Mouse (Mus musculus) embryonic facial prominence, embryonic 11.5 days (tissue): ENCODE data around the gene D930048N14Rik. TPM values are rescaled to one million over a fixed set of nuclear protein-coding genes. Genes with fewer than 3 reads are reported as not detected.
"Not testable (repeated sequence)": the region's sequence is repeated elsewhere in the genome, so short reads cannot be mapped to it uniquely, and the experiment has no call there.

Experiments
- ATAC-seq: fragments of 200-750 bp; cut with Nextera tagmentation; replicated peaks from 2 replicates; pipeline ENCODE4 v1.8.0; 2017; ENCODE audit warnings: low read depth; ENCODE audit not compliant: insufficient number of reproducible peaks, low FRiP score, low TSS enrichment
- DNase-seq: peaks from one replicate; pipeline ENCODE4 v3.0.0-alpha.2; 2015; ENCODE audit warnings: low spot score
- H3K27ac ChIP-seq: fragments of 300-500 bp; sonication (generic); replicated peaks from 2 replicates; pipeline ENCODE4 v1.5.1; 2014; ENCODE audit warnings: mild to moderate bottlenecking, low read depth, low read length, control low read depth
- H3K27me3 ChIP-seq: fragments of 300-500 bp; sonication (generic); 2 replicates; pipeline ENCODE4 v1.6.1; 2014; ENCODE audit warnings: mild to moderate bottlenecking, low read length, moderate library complexity, mixed read lengths; ENCODE audit not compliant: control insufficient read depth, insufficient read depth
- H3K36me3 ChIP-seq: fragments of 300-500 bp; sonication (generic); replicated peaks from 2 replicates; pipeline ENCODE4 v1.6.1; 2014; ENCODE audit warnings: low read depth, mild to moderate bottlenecking, low read length, moderate library complexity, mixed read lengths; ENCODE audit not compliant: control insufficient read depth, insufficient read depth
- H3K4me1 ChIP-seq: fragments of 300-500 bp; sonication (generic); 2 replicates; pipeline ENCODE4 v1.6.1; 2014; ENCODE audit warnings: low read length, mixed read lengths; ENCODE audit not compliant: control insufficient read depth, insufficient read depth
- H3K4me2 ChIP-seq: fragments of 300-500 bp; sonication (generic); 2 replicates; pipeline ENCODE4 v1.6.1; 2014; ENCODE audit warnings: low read depth, mild to moderate bottlenecking, control low read depth, low read length, moderate library complexity
- H3K4me3 ChIP-seq: fragments of 300-500 bp; sonication (generic); 2 replicates; pipeline ENCODE4 v1.5.1; 2014; ENCODE audit warnings: low read depth, low read length, control low read depth
- H3K9ac ChIP-seq: fragments of 300-500 bp; sonication (generic); replicated peaks from 2 replicates; pipeline ENCODE4 v1.6.1; 2014; ENCODE audit warnings: mild to moderate bottlenecking, control low read depth, low read length
- H3K9me3 ChIP-seq: fragments of 300-500 bp; sonication (generic); replicated peaks from 2 replicates; pipeline ENCODE4 v1.6.1; 2016; ENCODE audit warnings: mild to moderate bottlenecking, low read length, inconsistent platforms, mixed read lengths; ENCODE audit not compliant: control insufficient read depth
- WGBS: fragments of 180-500 bp; shearing (Covaris S2); extraction: QIAGEN DNeasy Blood & Tissue Kit; methylation state at CpG from one replicate; pipeline ENCODE4 v1.1.7; 2014; 5-methylcytosine and 5-hydroxymethylcytosine counted together
- polyA plus RNA-seq: library from polyadenylated mRNA; unstranded; fragments of >200 nt; fragmentation: Nextera tagmentation; extraction: Ambion mirVana; gene quantifications from 2 replicates; pipeline ENCODE4 v1.2.1, GENCODE M21; 2014

D930048N14Rik gene
- polyA plus RNA-seq, 1 experiment from 2014 or later = 0.88 TPM

DNA sequence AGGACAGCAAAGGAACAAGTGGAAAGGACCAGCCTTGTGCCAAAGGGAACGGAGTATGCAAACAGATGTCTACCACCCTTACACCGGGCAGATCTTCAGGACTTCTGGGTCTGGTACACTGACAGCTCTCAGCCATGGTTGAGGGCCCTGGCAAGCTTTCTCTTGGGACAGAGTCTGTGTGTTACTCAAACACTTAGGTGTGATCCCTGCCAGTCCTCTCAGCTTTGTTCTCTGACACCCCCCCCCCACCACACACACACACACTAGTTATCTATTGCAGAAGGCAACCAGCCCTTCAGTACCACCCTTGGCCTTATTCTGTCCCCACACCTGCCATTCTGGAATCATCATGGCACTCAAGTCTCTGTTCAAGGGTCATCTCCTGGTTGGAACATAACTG lies 29.0 kb upstream of the D930048N14Rik start:
- Histone ChIP-seq H3K4me3 (no peak overlapping the region), H3K36me3 (peaks cover 10% of the 10 kb centered on the region), H3K9me3 (no peaks in the 10 kb centered on the region), H3K4me2 (no peak overlapping the region), H3K27ac (no peak overlapping the region), H3K9ac (no peak overlapping the region), H3K27me3 (no peaks in the 10 kb centered on the region), H3K4me1 (no peaks in the 10 kb centered on the region)
- WGBS = 87% methylated on average over 2 of the region's 2 CpGs
- ATAC-seq (no peak), DNase-seq (no peak)

DNA sequence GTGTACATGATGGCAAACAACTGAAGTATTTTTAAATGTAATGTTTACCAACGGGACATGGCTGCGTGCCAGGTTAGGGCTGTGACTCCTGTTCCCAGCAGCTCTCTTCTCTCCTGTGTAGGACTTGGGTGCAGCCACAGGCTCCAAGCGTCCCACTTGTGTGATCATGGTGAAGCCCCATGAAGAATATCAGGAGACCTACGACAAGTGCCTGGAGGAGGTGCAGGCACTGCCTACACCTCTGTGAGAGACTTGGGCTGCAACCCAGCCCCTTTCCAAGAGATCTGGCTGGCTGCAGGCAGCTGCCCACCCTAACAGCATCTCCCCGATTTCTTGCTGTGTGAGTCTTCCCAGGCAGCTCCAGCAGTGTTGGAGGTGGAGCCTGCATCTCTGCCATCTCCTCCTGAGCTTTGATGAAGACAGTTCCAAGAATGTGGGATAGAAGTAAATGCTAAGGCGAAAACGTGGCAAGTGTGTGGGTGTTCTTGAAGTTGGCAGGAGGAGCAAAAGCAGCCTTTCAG lies 27.7 kb upstream of the D930048N14Rik start:
- peaks cover 10% of the 10 kb centered on the region for H3K36me3 ChIP-seq
- no peak overlapping the region for H3K4me2 ChIP-seq
- H3K27me3 ChIP-seq = no peaks in the 10 kb centered on the region
- no peak overlapping the region for H3K4me3 ChIP-seq
- DNase-seq (no peak), ATAC-seq (no peak)
- H3K4me1 ChIP-seq = no peaks in the 10 kb centered on the region
- WGBS = 92% methylated on average over 7 of the region's 7 CpGs
- H3K9ac ChIP-seq = no peak overlapping the region
- H3K27ac ChIP-seq = no peak overlapping the region
- no peaks in the 10 kb centered on the region for H3K9me3 ChIP-seq

DNA sequence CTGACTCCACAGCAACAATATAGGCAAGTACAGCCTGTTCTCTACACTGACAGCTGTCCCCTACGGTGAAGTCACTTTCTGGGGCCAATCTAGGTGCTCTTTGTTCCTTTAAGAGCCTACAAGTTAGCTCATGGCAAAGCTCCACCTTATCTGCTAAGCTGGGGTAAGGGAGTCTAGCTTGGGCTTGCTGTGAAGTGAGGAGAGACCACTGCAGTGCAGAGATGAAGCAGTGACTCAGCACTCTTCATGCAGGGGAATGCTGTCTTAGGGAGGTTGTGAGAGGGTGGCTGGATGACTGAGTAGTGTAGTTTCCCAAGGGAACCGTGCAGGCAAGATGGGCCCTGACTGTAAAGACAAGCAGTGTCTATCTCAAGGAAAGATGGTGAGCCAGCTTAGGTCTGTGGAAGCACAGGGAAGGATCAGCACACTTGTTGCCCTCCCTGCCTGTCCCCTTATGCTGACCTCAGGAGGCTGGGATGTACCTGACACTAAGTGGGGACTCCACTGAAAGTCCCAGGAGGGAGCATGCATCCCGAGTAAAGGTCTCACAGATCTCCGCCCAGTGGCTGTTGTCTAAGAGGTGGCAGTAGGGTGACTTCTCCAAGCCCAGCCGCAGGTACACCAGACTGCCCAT lies 25.4 kb upstream of the D930048N14Rik start:
- Histone ChIP-seq H3K4me1 (no peaks in the 10 kb centered on the region), H3K36me3 (peaks cover 10% of the 10 kb centered on the region), H3K4me3 (no peak overlapping the region), H3K9ac (no peak overlapping the region), H3K27ac (no peak overlapping the region), H3K4me2 (no peak overlapping the region), H3K27me3 (no peaks in the 10 kb centered on the region), H3K9me3 (no peaks in the 10 kb centered on the region)
- DNase-seq (no peak), ATAC-seq (no peak)
- WGBS = 82% methylated on average over 5 of the region's 5 CpGs

DNA sequence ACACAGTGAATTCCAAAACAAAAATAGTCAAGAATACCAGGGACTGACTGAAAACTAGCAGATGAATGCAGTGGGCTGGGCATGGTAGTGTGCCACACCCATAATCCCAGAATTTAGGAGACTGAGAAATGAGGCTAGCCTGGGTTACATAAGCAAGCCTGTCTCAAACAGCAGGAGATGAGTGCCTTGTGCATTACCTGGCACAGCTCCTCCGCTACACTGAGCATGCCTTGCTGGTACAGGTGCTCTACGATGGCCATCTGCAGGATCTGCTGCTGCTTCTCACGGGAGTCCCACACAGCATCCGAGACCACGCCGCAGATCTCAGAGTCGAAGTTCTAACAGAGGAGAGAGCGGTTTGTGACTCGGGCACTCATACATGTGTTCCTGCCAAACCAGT lies 23.3 kb upstream of the D930048N14Rik start:
- no peak overlapping the region for H3K27ac ChIP-seq
- H3K36me3 ChIP-seq = peaks cover 10% of the 10 kb centered on the region
- H3K27me3 ChIP-seq = no peaks in the 10 kb centered on the region
- ATAC-seq (no peak), DNase-seq (no peak)
- no peak overlapping the region for H3K9ac ChIP-seq
- H3K9me3 ChIP-seq = no peaks in the 10 kb centered on the region
- H3K4me2 ChIP-seq = no peak overlapping the region
- 88% methylated on average over 9 of the region's 9 CpGs for WGBS
- H3K4me1 ChIP-seq = no peaks in the 10 kb centered on the region
- no peak overlapping the region for H3K4me3 ChIP-seq

- Histone ChIP-seq H3K4me1 (no peaks in the 10 kb centered on the region), H3K9me3 (no peaks in the 10 kb centered on the region), H3K36me3 (peaks cover 10% of the 10 kb centered on the region), H3K27me3 (no peaks in the 10 kb centered on the region), H3K9ac (no peak overlapping the region), H3K27ac (no peak overlapping the region), H3K4me2 (no peak overlapping the region), H3K4me3 (no peak overlapping the region)
- DNase-seq = no peak
- ATAC-seq = no peak
- 86% methylated on average over 8 of the region's 8 CpGs for WGBS
Measured at GRCm38 (mm10) chr11:51627907-51628306, 22.8 kb upstream of the D930048N14Rik start.

DNA sequence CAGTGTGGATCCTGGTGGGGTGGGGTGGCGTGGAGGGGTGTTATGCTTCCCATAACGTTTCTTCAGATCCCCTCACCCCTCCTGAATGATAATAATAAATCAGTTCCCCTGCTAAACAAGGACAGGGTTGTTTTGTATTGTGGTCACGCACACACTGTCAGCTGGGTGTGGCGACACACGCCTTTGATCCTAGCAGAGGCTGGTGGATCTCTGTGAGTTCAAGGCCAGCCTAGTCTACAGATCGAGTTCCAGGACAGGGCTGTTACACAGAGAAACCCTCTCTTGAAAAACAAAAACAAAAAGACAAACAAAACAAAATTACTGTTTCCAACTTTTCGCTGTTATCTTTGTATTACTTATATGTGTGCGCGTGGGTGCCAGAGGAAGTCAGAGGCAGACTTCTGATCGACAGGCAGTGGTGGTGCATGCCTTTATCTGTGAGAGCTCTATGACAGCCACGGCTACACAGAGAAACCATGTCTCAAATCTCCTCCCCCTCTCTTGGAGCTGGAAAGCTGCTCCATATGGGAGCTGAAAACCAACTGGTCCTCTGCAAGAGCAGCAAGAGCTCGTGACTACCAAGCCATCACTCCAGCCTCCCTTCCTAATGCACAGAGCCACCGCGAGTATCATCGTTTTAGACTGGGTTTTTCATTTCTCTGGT lies 21.0 kb upstream of the D930048N14Rik start:
- ATAC-seq (no peak), DNase-seq (no peak)
- H3K27ac ChIP-seq = no peak overlapping the region
- no peaks in the 10 kb centered on the region for H3K27me3 ChIP-seq
- no peak overlapping the region for H3K9ac ChIP-seq
- H3K4me3 ChIP-seq = no peak overlapping the region
- peaks cover 2% of the 10 kb centered on the region; the same call in 1 of the 2 replicates for H3K36me3 ChIP-seq
- WGBS = 83% methylated on average over 15 of the region's 15 CpGs
- no peaks in the 10 kb centered on the region for H3K4me1 ChIP-seq
- no peak overlapping the region for H3K4me2 ChIP-seq
- no peaks in the 10 kb centered on the region for H3K9me3 ChIP-seq

- Histone ChIP-seq H3K4me2 (no peak overlapping the region), H3K9me3 (no peaks in the 10 kb centered on the region), H3K36me3 (no peaks in the 10 kb centered on the region), H3K4me1 (no peaks in the 10 kb centered on the region), H3K4me3 (no peak overlapping the region), H3K9ac (no peak overlapping the region), H3K27me3 (no peaks in the 10 kb centered on the region), H3K27ac (no peak overlapping the region)
- DNase-seq = no peak
- 90% methylated on average over 6 of the region's 6 CpGs for WGBS
- ATAC-seq = no peak
Measured at GRCm38 (mm10) chr11:51632130-51632753, 18.5 kb upstream of the D930048N14Rik start.

GRCm38 (mm10) chr11:51633200-51633599 lies 17.6 kb upstream of the D930048N14Rik start:
- H3K4me3 ChIP-seq, H3K4me1 ChIP-seq, H3K9me3 ChIP-seq, H3K27ac ChIP-seq, ATAC-seq, H3K27me3 ChIP-seq, H3K4me2 ChIP-seq, H3K9ac ChIP-seq, H3K36me3 ChIP-seq, DNase-seq: not testable (repeated sequence)
- WGBS = 94% methylated on average over 7 of the region's 7 CpGs
